Mouse (Mus musculus): ENCODE measurements around the gene Zswim1.

Zswim1 gene

GRCm38 (mm10) chr2:164793236-164793635 is 29.2 kb upstream of the Zswim1 start:
- DNase-seq (ENCODE audit: low read depth): peak; percentile 78

GRCm38 (mm10) chr2:164793772-164794171 is 28.7 kb upstream of the Zswim1 start:
- peak; percentile 59 for DNase-seq (ENCODE audit: low read depth)

DNA sequence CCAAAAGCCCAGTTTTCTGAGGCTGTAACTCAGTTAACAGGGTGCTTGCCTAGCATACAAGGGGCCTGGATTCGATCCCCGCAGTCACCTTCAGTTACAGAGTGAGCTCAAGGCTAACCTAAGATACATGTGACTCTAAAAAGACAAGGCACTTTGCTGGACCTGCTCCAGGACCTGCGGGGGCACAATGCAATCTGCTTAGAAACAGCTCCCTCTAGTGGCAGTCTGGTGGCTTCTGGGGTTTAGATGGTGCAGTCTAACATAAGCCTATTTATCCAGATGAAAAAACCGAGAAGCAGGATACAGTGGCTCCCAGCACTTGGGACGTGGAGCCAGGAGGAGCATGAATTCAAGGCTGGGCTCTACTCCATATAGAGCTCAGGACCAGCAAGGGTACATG is 28.2 kb upstream of the Zswim1 start:
- DNase-seq (ENCODE audit: low read depth): peak; percentile 95

DNA sequence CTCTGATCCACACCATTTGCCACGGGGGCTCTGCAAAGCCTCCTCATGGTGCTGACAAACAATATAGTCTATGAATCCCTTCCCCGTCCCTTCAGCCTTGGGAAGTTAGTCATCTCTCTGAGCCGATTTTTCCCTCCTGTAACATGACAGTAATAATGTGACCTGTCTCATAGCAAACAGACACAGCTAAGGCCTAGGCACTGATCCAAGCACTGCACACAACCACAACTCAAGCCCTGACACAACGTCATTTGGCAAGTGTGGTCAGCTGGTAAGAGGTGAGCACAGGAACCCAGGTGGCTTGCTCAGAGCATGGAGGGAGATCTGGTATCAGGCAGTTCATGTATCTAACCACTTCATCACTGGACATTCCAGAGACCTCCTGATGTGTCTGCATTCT is 26.6 kb upstream of the Zswim1 start:
- no peak for DNase-seq (ENCODE audit: low read depth)

GRCm38 (mm10) chr2:164798554-164798953 is 23.9 kb upstream of the Zswim1 start:
- peak; percentile 53 for DNase-seq (ENCODE audit: low read depth)

DNA sequence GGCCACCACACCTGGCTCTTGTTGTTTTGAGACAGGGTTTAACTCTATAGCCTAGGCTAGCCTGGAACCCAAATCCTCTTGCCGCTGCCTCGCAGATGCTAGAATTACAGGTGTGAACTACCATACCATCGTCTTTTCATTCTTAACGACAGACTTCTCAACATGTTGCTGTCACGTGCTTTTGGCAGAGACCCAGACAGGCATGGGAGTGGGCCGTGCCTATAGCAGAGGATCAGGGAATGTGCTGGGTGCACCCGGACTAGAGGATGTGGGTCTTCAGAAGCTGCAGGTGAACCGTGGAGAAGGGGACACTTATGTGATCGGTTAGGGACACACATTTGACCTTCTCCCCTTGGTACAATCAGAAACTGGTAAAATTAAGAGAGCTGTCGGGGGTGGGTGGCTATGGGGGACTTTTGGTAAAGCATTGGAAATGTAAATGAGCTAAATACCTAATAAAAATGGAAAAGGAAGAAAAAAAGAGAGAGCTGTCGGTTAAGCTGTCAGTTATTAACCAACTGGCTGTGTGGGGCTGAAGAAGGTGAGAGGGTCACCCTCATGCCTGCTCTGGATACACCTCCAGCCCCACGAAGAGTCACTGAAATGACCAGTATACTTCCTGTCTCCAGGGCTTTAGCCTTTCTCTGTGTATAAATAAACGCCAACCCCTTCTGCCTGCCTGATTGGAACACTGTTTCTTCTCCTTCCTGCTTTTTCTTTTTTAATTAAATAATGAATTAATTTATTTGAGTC is 22.1 kb upstream of the Zswim1 start:
- DNase-seq (ENCODE audit: low read depth): no peak

DNA sequence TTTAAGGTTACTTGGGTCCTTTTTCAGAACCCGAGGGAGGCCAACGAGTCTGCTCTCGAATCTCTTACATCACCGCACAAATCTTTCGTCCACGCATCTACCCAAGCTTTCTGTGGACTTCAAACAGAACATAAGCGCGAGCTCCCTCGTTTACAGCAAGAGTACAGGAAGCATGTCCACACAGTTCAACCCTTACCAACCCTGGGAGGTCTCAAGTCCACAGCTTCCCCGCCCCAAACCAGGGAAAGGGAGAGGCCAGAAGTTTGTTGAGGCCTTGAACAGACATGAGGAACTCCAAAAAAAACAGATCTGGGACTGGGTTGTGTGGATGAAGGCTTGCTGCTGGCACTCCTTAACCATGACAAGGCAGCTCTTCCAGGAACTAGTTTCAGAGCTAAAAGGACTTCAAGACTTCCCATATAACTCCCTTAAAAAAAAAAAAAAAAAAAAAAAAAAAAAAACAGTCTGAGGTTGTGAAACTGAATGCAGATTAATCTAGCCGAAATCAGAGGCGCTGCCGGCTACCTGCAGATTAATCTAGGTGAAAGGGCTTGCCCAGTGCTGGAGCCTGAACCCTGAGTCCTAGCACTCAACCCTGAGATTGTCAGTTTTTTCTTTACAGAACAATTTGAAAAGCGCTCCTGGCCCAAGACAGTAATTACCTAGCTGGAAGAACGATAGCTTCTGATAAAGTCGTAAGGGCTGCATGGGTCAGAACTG is 19.1 kb upstream of the Zswim1 start:
- no peak for DNase-seq (ENCODE audit: low read depth)

DNA sequence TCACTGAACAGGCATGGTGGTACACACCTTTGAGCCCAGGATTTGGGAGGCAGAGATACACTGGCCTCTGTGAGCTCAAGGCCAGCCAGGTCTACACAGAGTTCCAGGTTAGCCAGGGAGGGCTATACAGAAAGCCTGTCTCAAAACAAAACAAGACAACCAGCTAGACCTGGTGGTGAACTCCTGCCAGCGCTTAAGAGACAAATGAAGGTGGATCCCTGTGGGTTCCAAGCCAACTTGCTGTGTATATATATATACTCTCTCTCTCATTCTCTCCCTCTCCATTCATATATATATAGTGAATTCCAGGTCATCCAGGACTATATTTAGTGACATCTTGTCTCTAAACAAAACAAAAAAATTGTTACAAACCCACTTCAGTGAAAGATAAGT is 18.6 kb upstream of the Zswim1 start:
- no peak for DNase-seq (ENCODE audit: low read depth)

GRCm38 (mm10) chr2:164804533-164805331 is 17.8 kb upstream of the Zswim1 start, which contains the start of the genes Acot8 and Zswim3:
Gene Acot8, minus strand, starts transcription at chr2:164804882.
Gene Zswim3, plus strand, starts transcription at chr2:164805098.
- peak; percentile 99 for DNase-seq (ENCODE audit: low read depth)

DNA sequence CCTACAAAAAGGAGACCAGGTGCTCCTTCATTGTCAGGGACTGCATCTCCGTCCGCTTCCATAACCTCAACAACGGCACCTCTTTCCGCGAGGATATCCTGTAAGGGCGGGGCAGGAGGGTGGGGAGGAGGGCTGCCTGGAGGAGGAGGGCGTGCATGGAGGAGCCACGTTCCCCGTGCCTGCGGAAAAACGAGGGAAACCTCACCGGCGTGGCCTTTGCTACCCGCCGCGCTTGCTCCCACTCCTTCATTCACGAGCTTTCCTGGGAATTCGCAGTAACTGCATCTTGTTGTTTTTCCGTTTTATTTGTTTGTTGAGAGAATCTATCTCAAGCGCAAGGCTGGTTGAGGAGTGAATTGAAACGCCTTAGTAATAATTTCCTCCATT is 17.2 kb upstream of the Zswim1 start:
- DNase-seq (ENCODE audit: low read depth): no peak

- DNase-seq (ENCODE audit: low read depth): no peak
Observed at GRCm38 (mm10) chr2:164806614-164807013, 15.9 kb upstream of the Zswim1 start.

GRCm38 (mm10) chr2:164813557-164813956 is 8.9 kb upstream of the Zswim1 start:
- DNase-seq (ENCODE audit: low read depth): no peak

DNA sequence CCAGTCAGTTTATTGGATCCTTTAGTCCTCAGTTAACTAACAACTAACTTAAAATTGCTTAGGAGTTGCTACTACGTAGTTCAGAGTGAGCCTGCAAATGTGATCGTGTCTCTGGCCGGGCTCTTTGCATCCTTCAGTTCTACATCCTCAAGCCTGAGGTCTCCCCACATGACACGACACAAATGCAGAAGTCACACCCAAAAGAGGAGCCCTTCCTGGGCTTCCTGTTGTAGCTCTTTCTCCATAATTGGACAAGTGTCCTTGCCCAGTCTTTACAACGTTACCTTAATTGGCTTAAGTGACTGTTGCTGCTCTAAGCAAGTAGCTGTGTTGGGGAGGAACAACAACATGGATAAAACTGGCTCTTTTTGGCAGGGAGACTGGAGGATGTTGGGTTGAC is 7.1 kb upstream of the Zswim1 start:
- no peak for DNase-seq (ENCODE audit: low read depth)

DNA sequence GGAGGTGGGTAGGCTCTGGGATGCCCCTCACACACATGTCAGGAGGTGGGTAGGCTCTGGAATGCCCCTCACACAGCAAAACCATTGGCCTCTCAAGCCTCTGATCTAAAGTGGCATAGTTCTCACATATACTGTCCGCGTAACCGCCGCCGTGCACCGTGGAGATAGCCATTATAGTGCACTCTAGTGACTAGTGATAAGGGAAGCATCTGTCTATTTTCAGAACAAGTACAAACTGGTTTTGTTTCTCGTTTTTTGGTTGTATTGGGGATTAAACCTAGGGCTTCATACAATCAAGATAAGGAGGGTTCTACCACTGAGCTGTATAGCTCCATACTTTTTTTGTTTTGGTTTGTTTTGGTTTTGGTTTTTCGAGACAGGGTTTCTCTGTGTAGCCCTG is 6.7 kb upstream of the Zswim1 start:
- no peak for DNase-seq (ENCODE audit: low read depth)

DNA sequence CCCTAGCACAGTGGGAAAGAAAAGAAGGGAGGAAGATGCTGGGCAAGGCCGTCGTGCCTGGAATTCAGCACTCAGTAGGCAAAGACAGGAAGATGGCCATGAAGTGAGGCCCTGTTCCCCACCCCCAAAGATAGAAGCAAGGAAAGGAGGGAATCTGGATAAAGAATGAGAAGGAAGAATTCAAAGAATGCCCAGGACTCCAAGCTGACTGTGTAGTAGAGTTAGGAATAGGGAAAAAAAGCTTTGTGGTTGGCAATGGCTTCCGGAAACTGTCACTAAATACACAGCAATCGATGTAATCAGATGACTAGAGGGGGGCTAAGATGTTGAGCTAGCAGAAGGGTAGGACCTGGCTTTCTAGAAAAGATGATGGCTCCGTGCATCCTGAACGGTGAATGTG is 5.3 kb upstream of the Zswim1 start:
- no peak for DNase-seq (ENCODE audit: low read depth)

DNA sequence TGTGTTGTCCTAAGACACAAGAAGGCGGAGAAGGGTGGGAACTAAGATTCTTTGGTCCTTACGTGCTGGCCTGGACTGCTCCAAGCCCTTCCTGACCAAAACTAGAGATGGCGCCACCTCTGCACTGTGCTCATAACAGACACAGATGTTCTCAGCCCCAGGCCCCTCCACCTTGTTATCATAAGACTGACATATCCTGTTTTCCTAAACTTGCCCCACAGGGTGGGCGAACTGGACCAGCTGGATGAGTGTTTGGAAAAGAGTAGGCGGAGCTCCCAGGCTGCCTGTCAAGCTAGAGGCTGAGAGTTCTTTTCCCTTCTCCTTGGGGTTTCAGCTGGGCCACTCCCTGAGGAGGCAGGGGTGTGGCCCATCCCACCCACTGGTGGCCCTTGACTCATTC is 4.8 kb upstream of the Zswim1 start:
- peak; percentile 36 for DNase-seq (ENCODE audit: low read depth)

- no peak for DNase-seq (ENCODE audit: low read depth)
Observed at GRCm38 (mm10) chr2:164821060-164821459, 1.4 kb upstream of the Zswim1 start.

- DNase-seq (ENCODE audit: low read depth): peak; percentile 65
Observed at GRCm38 (mm10) chr2:164823181-164823585, 697 bp downstream of the Zswim1 start.

DNA sequence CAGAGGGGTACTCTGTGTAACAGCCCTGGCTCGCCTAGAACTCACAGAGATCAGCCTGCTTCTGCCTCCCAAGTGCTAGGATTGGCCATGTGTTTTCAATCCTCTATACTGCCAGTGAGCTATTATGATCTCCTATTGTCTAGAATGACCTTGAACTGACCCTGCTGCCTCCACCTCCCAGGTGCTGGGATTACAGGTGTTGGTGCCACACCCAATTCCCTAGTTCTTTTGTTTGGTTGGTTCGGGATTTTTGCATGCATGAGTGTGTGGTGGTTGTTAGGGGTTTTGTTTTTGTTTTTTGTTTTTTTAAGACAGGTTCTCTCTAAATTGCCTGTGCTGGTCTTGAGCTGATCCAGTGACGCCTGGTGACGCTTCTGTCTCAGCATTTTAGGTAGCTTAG is 1.5 kb downstream of the Zswim1 start:
- DNase-seq (ENCODE audit: low read depth): no peak

- DNase-seq (ENCODE audit: low read depth): no peak
Observed at GRCm38 (mm10) chr2:164825521-164825920, 3.0 kb downstream of the Zswim1 start.

- DNase-seq (ENCODE audit: low read depth): no peak
Observed at GRCm38 (mm10) chr2:164827146-164827850, 4.8 kb downstream of the Zswim1 start.

DNA sequence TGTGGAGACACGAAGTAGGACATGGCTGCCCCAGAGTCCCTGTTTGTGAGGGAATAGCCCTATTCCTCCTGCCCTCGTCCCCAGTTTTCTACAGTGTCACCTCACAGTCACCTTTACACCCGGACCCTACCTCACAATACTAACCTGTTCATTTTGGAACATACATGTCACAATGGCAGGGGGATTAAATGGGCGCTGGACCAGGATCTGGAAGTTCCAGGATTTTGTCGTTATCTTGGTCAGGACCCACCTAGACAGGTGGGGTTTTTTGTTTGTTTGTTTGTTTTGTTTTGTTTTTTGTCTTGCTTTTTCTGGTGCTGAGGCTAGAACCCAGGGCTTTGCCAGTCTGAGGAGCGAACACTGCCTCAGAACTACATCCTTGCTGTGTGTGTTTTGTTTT is 6.0 kb downstream of the Zswim1 start, which contains the start of gene Spata25:
TSS of gene Spata25 (minus strand) at position 101 of the 400 bp plus-strand sequence.
- no peak for DNase-seq (ENCODE audit: low read depth)
